Mouse (Mus musculus): Measurements from ENCODE around the gene Tcf25. TPM values are rescaled to one million over a fixed set of nuclear protein-coding genes. Genes with fewer than 3 reads are reported as not detected.

Tcf25 gene
- polyA plus RNA-seq, 1 experiment from 2014 or later = 54.9 TPM

DNA sequence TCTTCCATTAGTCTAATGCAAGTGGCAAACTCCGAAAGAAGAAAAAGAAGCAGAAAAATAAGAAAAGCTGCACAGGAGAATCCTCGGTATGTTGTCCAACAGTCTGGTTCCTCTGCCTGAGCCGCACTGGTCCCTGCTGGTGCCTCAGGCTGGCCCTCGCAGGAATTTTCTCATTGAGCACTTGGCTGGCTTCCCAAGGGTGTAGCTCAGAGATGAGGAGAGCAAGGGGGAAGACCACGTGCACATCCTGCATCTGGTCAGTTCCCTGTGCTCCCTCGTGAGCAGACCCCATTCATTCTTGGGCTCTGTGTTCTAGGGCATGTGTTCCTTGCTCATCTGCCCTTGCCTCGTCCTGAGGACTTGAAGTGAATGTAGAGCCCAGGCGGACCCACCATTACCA is 9.0 kb downstream of the Tcf25 start:
- WGBS (ENCODE audit: insufficient replicate concordance) = 77% methylated on average over 8 of the region's 8 CpGs
- H3K4me3 ChIP-seq (ENCODE audit: low read depth, low read length) = no peak overlapping the region
- H3K9me3 ChIP-seq (ENCODE audit: low read length) = no peaks in the 10 kb centered on the region
- no peaks in the 10 kb centered on the region for H3K4me1 ChIP-seq (ENCODE audit: insufficient read depth)
- TF ChIP-seq EP300 (IDR thresholded peaks at IDR 0.05; ENCODE audit: low read depth) (no peak), CTCF (IDR thresholded peaks at IDR 0.05; ENCODE audit: low read depth) (no peak)
- peaks cover 54% of the 10 kb centered on the region for H3K36me3 ChIP-seq (replicated peaks; ENCODE audit: insufficient read depth, low read length)
- H3K27me3 ChIP-seq (ENCODE audit: insufficient read depth, low read length) = no peaks in the 10 kb centered on the region
- ATAC-seq (no peak), DNase-seq (no peak)
- H3K9ac ChIP-seq (replicated peaks) = no peak overlapping the region
- H3K4me2 ChIP-seq (ENCODE audit: low read depth, low read length) = no peak overlapping the region
- no peak overlapping the region for H3K27ac ChIP-seq (ENCODE audit: low read depth)

DNA sequence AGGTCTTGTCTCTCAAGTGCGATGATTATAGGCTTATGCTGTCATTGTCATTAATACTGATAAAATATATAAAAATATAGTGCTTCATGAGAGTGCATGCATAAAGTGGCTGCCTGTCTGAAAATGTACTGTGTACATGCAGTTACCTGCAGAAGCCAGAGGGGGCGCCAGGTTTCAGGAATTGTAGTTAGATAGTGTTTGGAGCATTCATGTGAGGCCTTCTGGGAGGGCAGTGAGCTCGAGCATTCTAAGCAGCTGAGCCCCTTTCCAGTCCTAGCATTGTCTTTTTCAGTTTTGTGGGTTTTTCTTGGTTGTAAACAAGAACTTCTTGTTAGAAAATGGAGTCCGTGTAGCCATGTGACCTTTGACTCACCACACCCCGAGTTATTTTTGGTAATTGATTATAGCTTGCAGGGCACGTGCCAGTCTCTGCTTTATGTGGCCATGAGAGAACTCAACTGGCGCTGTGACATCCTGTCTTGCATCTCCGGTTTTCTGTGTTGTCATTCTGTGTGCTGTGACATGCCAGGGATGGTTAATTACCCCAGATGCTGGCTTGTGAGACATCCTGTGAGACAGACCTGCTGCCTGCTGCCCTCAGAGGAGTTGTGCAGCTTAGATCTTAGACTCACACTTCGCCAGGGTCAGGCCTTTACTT is 11.5 kb downstream of the Tcf25 start:
- no peak for ATAC-seq
- Histone ChIP-seq H3K4me3 (ENCODE audit: low read depth, low read length) (no peak overlapping the region), H3K4me2 (ENCODE audit: low read depth, low read length) (no peak overlapping the region), H3K27ac (ENCODE audit: low read depth) (no peak overlapping the region), H3K9ac (replicated peaks) (no peak overlapping the region), H3K9me3 (ENCODE audit: low read length) (no peaks in the 10 kb centered on the region), H3K4me1 (ENCODE audit: insufficient read depth) (no peaks in the 10 kb centered on the region), H3K36me3 (replicated peaks; ENCODE audit: insufficient read depth, low read length) (peaks cover 77% of the 10 kb centered on the region), H3K27me3 (ENCODE audit: insufficient read depth, low read length) (no peaks in the 10 kb centered on the region)
- 66% methylated on average over 9 of the region's 9 CpGs for WGBS (ENCODE audit: insufficient replicate concordance)
- peak; percentile 54 for DNase-seq
- no peak for TF ChIP-seq EP300 (IDR thresholded peaks at IDR 0.05; ENCODE audit: low read depth)
- peak; percentile 79 for TF ChIP-seq CTCF (IDR thresholded peaks at IDR 0.05; ENCODE audit: low read depth)

DNA sequence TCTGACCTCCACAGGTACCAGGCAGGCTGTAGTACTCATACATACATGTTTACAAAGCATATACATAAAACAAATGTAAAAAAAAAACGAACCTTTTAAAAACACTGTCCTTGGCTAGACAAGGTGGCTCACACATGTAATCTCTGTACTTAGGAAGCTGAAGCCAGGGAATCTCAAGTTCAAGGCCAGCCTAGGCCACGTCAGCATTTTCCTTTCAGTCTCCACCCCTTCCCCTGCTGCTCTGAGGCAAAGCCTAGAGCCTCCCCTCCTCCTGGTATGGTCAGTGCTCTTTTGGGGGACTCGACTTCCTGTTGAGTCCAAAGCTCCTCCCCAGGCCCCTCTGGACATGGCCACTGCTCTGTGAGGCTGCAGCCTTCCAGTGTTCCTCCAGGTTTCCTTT is 13.5 kb downstream of the Tcf25 start:
- DNase-seq (no peak), ATAC-seq (no peak)
- no peak overlapping the region for H3K9ac ChIP-seq (replicated peaks)
- H3K4me3 ChIP-seq (ENCODE audit: low read depth, low read length) = no peak overlapping the region
- H3K36me3 ChIP-seq (replicated peaks; ENCODE audit: insufficient read depth, low read length) = peaks cover 90% of the 10 kb centered on the region
- no peak overlapping the region for H3K27ac ChIP-seq (ENCODE audit: low read depth)
- no peak overlapping the region for H3K4me2 ChIP-seq (ENCODE audit: low read depth, low read length)
- no peaks in the 10 kb centered on the region for H3K9me3 ChIP-seq (ENCODE audit: low read length)
- 70% methylated on average over 3 of the region's 3 CpGs for WGBS (ENCODE audit: insufficient replicate concordance)
- H3K27me3 ChIP-seq (ENCODE audit: insufficient read depth, low read length) = no peaks in the 10 kb centered on the region
- no peaks in the 10 kb centered on the region for H3K4me1 ChIP-seq (ENCODE audit: insufficient read depth)
- no peak for TF ChIP-seq CTCF (IDR thresholded peaks at IDR 0.05; ENCODE audit: low read depth)
- TF ChIP-seq EP300 (IDR thresholded peaks at IDR 0.05; ENCODE audit: low read depth) = no peak

GRCm38 (mm10) chr8:123387801-123388200 is 14.2 kb downstream of the Tcf25 start:
- H3K9me3 ChIP-seq (ENCODE audit: low read length) = no peaks in the 10 kb centered on the region
- TF ChIP-seq CTCF (IDR thresholded peaks at IDR 0.05; ENCODE audit: low read depth) = no peak
- no peak for TF ChIP-seq EP300 (IDR thresholded peaks at IDR 0.05; ENCODE audit: low read depth)
- no peak overlapping the region for H3K9ac ChIP-seq (replicated peaks)
- no peak overlapping the region for H3K4me2 ChIP-seq (ENCODE audit: low read depth, low read length)
- H3K27me3 ChIP-seq (ENCODE audit: insufficient read depth, low read length) = no peaks in the 10 kb centered on the region
- 82% methylated on average over 8 of the region's 8 CpGs for WGBS (ENCODE audit: insufficient replicate concordance)
- H3K4me3 ChIP-seq (ENCODE audit: low read depth, low read length) = no peak overlapping the region
- no peaks in the 10 kb centered on the region for H3K4me1 ChIP-seq (ENCODE audit: insufficient read depth)
- no peak overlapping the region for H3K27ac ChIP-seq (ENCODE audit: low read depth)
- peaks cover 93% of the 10 kb centered on the region for H3K36me3 ChIP-seq (replicated peaks; ENCODE audit: insufficient read depth, low read length)
- no peak for DNase-seq
- no peak for ATAC-seq

GRCm38 (mm10) chr8:123389026-123389425 is 15.5 kb downstream of the Tcf25 start:
- Histone ChIP-seq H3K4me3 (ENCODE audit: low read depth, low read length) (no peak overlapping the region), H3K9me3 (ENCODE audit: low read length) (no peaks in the 10 kb centered on the region), H3K27me3 (ENCODE audit: insufficient read depth, low read length) (no peaks in the 10 kb centered on the region), H3K27ac (ENCODE audit: low read depth) (no peak overlapping the region), H3K4me1 (ENCODE audit: insufficient read depth) (no peaks in the 10 kb centered on the region), H3K4me2 (ENCODE audit: low read depth, low read length) (no peak overlapping the region), H3K36me3 (replicated peaks; ENCODE audit: insufficient read depth, low read length) (peaks cover 94% of the 10 kb centered on the region), H3K9ac (replicated peaks) (no peak overlapping the region)
- DNase-seq = no peak
- no peak for ATAC-seq
- no peak for TF ChIP-seq CTCF (IDR thresholded peaks at IDR 0.05; ENCODE audit: low read depth)
- WGBS (ENCODE audit: insufficient replicate concordance) = 92% methylated on average over 7 of the region's 7 CpGs

DNA sequence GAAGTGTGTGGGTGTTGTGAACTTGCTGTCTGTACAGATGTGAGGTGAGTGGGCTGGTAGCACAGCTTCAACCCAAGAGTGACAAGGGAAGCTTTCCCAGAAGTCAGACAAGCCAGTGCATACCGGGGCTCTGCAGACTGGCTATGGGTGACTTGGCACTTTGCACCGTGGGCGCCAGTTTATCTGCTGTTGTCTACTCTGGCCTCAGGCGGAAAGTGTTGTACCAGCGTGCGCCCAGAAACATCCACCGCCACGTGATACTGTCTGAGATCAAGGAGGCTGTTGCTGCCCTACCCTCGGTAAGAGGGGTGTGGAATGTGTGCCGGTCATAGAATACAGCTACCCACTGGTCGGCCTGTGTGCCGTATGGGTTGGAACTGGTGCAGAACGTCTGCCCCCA is 24.8 kb downstream of the Tcf25 start:
- WGBS (ENCODE audit: insufficient replicate concordance) = 70% methylated on average over 13 of the region's 13 CpGs
- Histone ChIP-seq H3K4me3 (ENCODE audit: low read depth, low read length) (no peak overlapping the region), H3K36me3 (replicated peaks; ENCODE audit: insufficient read depth, low read length) (peaks cover 83% of the 10 kb centered on the region), H3K27ac (ENCODE audit: low read depth) (no peak overlapping the region), H3K4me2 (ENCODE audit: low read depth, low read length) (no peak overlapping the region), H3K9me3 (ENCODE audit: low read length) (no peaks in the 10 kb centered on the region), H3K9ac (replicated peaks) (no peak overlapping the region), H3K4me1 (ENCODE audit: insufficient read depth) (no peaks in the 10 kb centered on the region), H3K27me3 (ENCODE audit: insufficient read depth, low read length) (no peaks in the 10 kb centered on the region)
- DNase-seq (no peak), ATAC-seq (peak; percentile 45)
- no peak for TF ChIP-seq EP300 (IDR thresholded peaks at IDR 0.05; ENCODE audit: low read depth)
- no peak for TF ChIP-seq CTCF (IDR thresholded peaks at IDR 0.05; ENCODE audit: low read depth)
